Mouse (Mus musculus) embryonic fibroblast, embryonic 13.5 days (primary cell): ENCODE measurements at regions not wholly inside any gene's neighbourhood (a gene's known extent, or its start where the extent isn't known, plus 50 kb on each side); places are given as distances from the start of the nearest gene placed in this dataset.

ENCODE experiments used
- CTCF ChIP-seq: IDR thresholded peaks from 2 replicates; pipeline ENCODE4 v1.5.1; 2011; ENCODE audit warnings: mild to moderate bottlenecking, control low read depth, low read length, moderate library complexity, borderline replicate concordance; ENCODE audit not compliant: insufficient read depth
- POLR2A ChIP-seq: IDR thresholded peaks from 2 replicates; pipeline ENCODE4 v1.6.1; 2011; ENCODE audit warnings: low read depth, mild to moderate bottlenecking, control low read depth, low read length, moderate library complexity

GRCm38 (mm10) chr6:93066553-93067376 lies 123.5 kb upstream of the Adamts9 start:
- TF ChIP-seq CTCF (no peak), POLR2A (no peak)
